Mouse (Mus musculus) urinary bladder, postnatal 4 days (tissue): Measurements from ENCODE around the gene Bbs12.

Source experiments
- DNase-seq, 2 experiments: peaks; one replicate each; pipeline ENCODE4 v3.0.0; 2021 to 2022; ENCODE audit warnings: low spot score in 2 of 2

Gene Bbs12

GRCm38 (mm10) chr3:37312370-37312941 lies at the start of gene Bbs12, which contains the start of gene Cetn4:
Gene Bbs12, plus strand, starts transcription at chr3:37312554.
Gene Cetn4, minus strand, starts transcription at chr3:37312708.
- peak; percentile 93 to 98 for DNase-seq

GRCm38 (mm10) chr3:37268338-37268737 lies 44.0 kb upstream of the Bbs12 start:
- no peak for DNase-seq

- DNase-seq, result peak in 1 of 2 experiments; percentile 10
These were observed 42.4 kb upstream of the Bbs12 start for GRCm38 (mm10) chr3:37269926-37270325.

GRCm38 (mm10) chr3:37271209-37271608 lies 41.1 kb upstream of the Bbs12 start:
- no peak for DNase-seq

- DNase-seq, result no peak
These were observed 39.3 kb upstream of the Bbs12 start for GRCm38 (mm10) chr3:37273092-37273491.

- DNase-seq, result no peak
These were observed 37.7 kb upstream of the Bbs12 start for GRCm38 (mm10) chr3:37274661-37275060.

GRCm38 (mm10) chr3:37280221-37280620 lies 32.1 kb upstream of the Bbs12 start:
- no peak for DNase-seq

GRCm38 (mm10) chr3:37280871-37281270 lies 31.5 kb upstream of the Bbs12 start:
- DNase-seq, result no peak

- no peak for DNase-seq
These were observed 29.9 kb upstream of the Bbs12 start for GRCm38 (mm10) chr3:37282299-37282922.

- no peak for DNase-seq
These were observed 29.1 kb upstream of the Bbs12 start for GRCm38 (mm10) chr3:37283234-37283633.

GRCm38 (mm10) chr3:37289237-37289636 lies 23.1 kb upstream of the Bbs12 start:
- DNase-seq, result no peak

GRCm38 (mm10) chr3:37290881-37291541 lies 21.3 kb upstream of the Bbs12 start:
- no peak for DNase-seq

GRCm38 (mm10) chr3:37291929-37292328 lies 20.4 kb upstream of the Bbs12 start:
- DNase-seq, result no peak

- DNase-seq, result no peak
These were observed 19.7 kb upstream of the Bbs12 start for GRCm38 (mm10) chr3:37292654-37293053.

GRCm38 (mm10) chr3:37299470-37299869 lies 12.9 kb upstream of the Bbs12 start:
- DNase-seq, result no peak

- no peak for DNase-seq
These were observed 9.7 kb upstream of the Bbs12 start for GRCm38 (mm10) chr3:37302685-37303084.

- no peak for DNase-seq
These were observed 8.8 kb upstream of the Bbs12 start for GRCm38 (mm10) chr3:37303392-37304139.

- no peak for DNase-seq
These were observed 421 bp upstream of the Bbs12 start for GRCm38 (mm10) chr3:37311897-37312369.

- DNase-seq, result no peak
These were observed 1.0 kb downstream of the Bbs12 start for GRCm38 (mm10) chr3:37313371-37313770.

GRCm38 (mm10) chr3:37316233-37316632 lies 3.9 kb downstream of the Bbs12 start:
- DNase-seq, result no peak

- DNase-seq, result no peak
These were observed 12.0 kb downstream of the Bbs12 start for GRCm38 (mm10) chr3:37324310-37324709.
